Mouse (Mus musculus): Measurements from ENCODE around the gene Nup107. TPM values are rescaled to one million over a fixed set of nuclear protein-coding genes. Genes with fewer than 3 reads are reported as not detected.

Nup107 gene
- total RNA-seq (2021), result 10 to 100 TPM; 13.8 TPM
- long read RNA-seq, experiment 1, transcript Nup107-201 (28 exons, 3,114 nt), result major isoform, 18 of 23 reads
- long read RNA-seq, experiment 1, partial matches to known transcripts, result 3 of 23 reads
- long read RNA-seq, experiment 1, other reads (novel, unspliced or antisense), result 2 of 23 reads
- long read RNA-seq, experiment 2, transcript Nup107-201 (28 exons, 3,114 nt), result major isoform, 18 of 22 reads
- long read RNA-seq, experiment 2, partial matches to known transcripts, result 3 of 22 reads
- long read RNA-seq, experiment 2, other reads (novel, unspliced or antisense), result 1 of 22 reads

GRCm38 (mm10) chr10:117792141-117793091 lies at the start of gene Nup107:
TSS of gene Nup107 (minus strand) at chr10:117792705.
- peak; percentile 100 for DNase-seq

GRCm38 (mm10) chr10:117841765-117842164 lies 49.3 kb upstream of the Nup107 start:
- no peak for DNase-seq

GRCm38 (mm10) chr10:117840431-117840995 lies 48.0 kb upstream of the Nup107 start:
- no peak for DNase-seq

- DNase-seq, result no peak
Measured at GRCm38 (mm10) chr10:117839737-117840136, 47.2 kb upstream of the Nup107 start.

- DNase-seq, result no peak
Measured at GRCm38 (mm10) chr10:117838924-117839323, 46.4 kb upstream of the Nup107 start.

GRCm38 (mm10) chr10:117836354-117836753 lies 43.8 kb upstream of the Nup107 start:
- no peak for DNase-seq

- DNase-seq, result no peak
Measured at GRCm38 (mm10) chr10:117835453-117835852, 42.9 kb upstream of the Nup107 start.

GRCm38 (mm10) chr10:117830797-117831196 lies 38.3 kb upstream of the Nup107 start:
- DNase-seq, result no peak

GRCm38 (mm10) chr10:117829472-117830155 lies 37.1 kb upstream of the Nup107 start:
- no peak for DNase-seq

- no peak for DNase-seq
Measured at GRCm38 (mm10) chr10:117829022-117829421, 36.5 kb upstream of the Nup107 start.

GRCm38 (mm10) chr10:117828536-117828935 lies 36.0 kb upstream of the Nup107 start:
- no peak for DNase-seq

GRCm38 (mm10) chr10:117824647-117825046 lies 32.1 kb upstream of the Nup107 start:
- no peak for DNase-seq

- no peak for DNase-seq
Measured at GRCm38 (mm10) chr10:117824139-117824538, 31.6 kb upstream of the Nup107 start.

GRCm38 (mm10) chr10:117823321-117823720 lies 30.8 kb upstream of the Nup107 start:
- DNase-seq, result no peak

- DNase-seq, result no peak
Measured at GRCm38 (mm10) chr10:117818600-117818999, 26.1 kb upstream of the Nup107 start.

- no peak for DNase-seq
Measured at GRCm38 (mm10) chr10:117816721-117817120, 24.2 kb upstream of the Nup107 start.

GRCm38 (mm10) chr10:117812501-117812900 lies 20.0 kb upstream of the Nup107 start:
- DNase-seq, result no peak

GRCm38 (mm10) chr10:117811555-117811954 lies 19.1 kb upstream of the Nup107 start:
- no peak for DNase-seq

GRCm38 (mm10) chr10:117810506-117810905 lies 18.0 kb upstream of the Nup107 start:
- no peak for DNase-seq

GRCm38 (mm10) chr10:117808068-117808467 lies 15.6 kb upstream of the Nup107 start:
- no peak for DNase-seq

GRCm38 (mm10) chr10:117805919-117806318 lies 13.4 kb upstream of the Nup107 start:
- DNase-seq, result no peak
